16 mouse cellular contexts compared by ENCODE assay signal in genomic region chr7:45616277-45616676, GRCm38 (mm10). TPM values are rescaled to one million over a fixed set of nuclear protein-coding genes. Genes with fewer than 3 reads are reported as not detected.
DNase-seq lines count a peak whose midpoint lies in the region; ATAC-seq and TF ChIP-seq lines count a peak whose summit lies in the region.
"Had no signal": no experiment of that assay in that cellular context is flagged by ENCODE, and none has a peak within 500 bp of the region (broad histone marks: within the 10 kb centered on the region; RNA-seq: fewer than 3 reads in every experiment).

No protein-coding gene starts in this region.

- no peak overlapping the region for H3K9ac ChIP-seq in limb, embryonic 13.5 days
- H3K9ac ChIP-seq in MEL (ENCODE audit: control insufficient read depth, low read depth, low read length, poor library complexity, severe bottlenecking), result peak overlapping the region; percentile 26; the same call in 1 of the 2 replicates
- no peak overlapping the region for H3K9ac ChIP-seq in embryonic facial prominence, embryonic 14.5 days (ENCODE audit: low read depth, low read length)
- no peak overlapping the region for H3K9ac ChIP-seq in forebrain, embryonic 11.5 days (ENCODE audit: low read length)
- H3K9ac ChIP-seq: forebrain, postnatal 0 days had no signal

- TF ChIP-seq EP300 in MEL (IDR thresholded peaks at IDR 0.05; ENCODE audit: low read depth in 1 of 2, low read length in 2 of 2), result no peak

- no peak for TF ChIP-seq POLR2A in MEL (IDR thresholded peaks at IDR 0.05; ENCODE audit: control insufficient read depth in 1 of 2, insufficient read depth in 1 of 2, low read depth in 1 of 2, low read length in 2 of 2, poor library complexity in 1 of 2)

- H3K36me3 ChIP-seq in limb, embryonic 13.5 days, result no peaks in the 10 kb centered on the region
- no peaks in the 10 kb centered on the region for H3K36me3 ChIP-seq in limb, embryonic 10.5 days
- peaks cover 0 to 2% of the 10 kb centered on the region in 2 experiments; a peak in 2 of 4 replicates for H3K36me3 ChIP-seq in MEL (ENCODE audit: control insufficient read depth in 1 of 2, insufficient read depth in 2 of 2, low read length in 2 of 2)
- no peaks in the 10 kb centered on the region for H3K36me3 ChIP-seq in embryonic facial prominence, embryonic 14.5 days (ENCODE audit: control insufficient read depth, insufficient read depth, low read length)
- no peaks in the 10 kb centered on the region for H3K36me3 ChIP-seq in forebrain, embryonic 11.5 days (ENCODE audit: control insufficient read depth, insufficient read depth, low read length)
- H3K36me3 ChIP-seq: G1E had no signal

- peak; percentile 54 for ATAC-seq in limb, embryonic 13.5 days (ENCODE audit: low FRiP score, low read depth)
- peak; percentile 81 for ATAC-seq in embryonic facial prominence, embryonic 14.5 days (ENCODE audit: low read depth)
- no peak for ATAC-seq in forebrain, embryonic 11.5 days (replicated peaks; ENCODE audit: low FRiP score)
- ATAC-seq: forebrain, postnatal 0 days had no signal

- no peak for TF ChIP-seq CTCF in MEL (IDR thresholded peaks at IDR 0.05 in 2 of 3, conservative IDR thresholded peaks at IDR 0.05 in 1 of 3; ENCODE audit: control insufficient read depth in 1 of 3, insufficient read depth in 1 of 3, low read depth in 2 of 3, low read length in 3 of 3, poor library complexity in 1 of 3, severe bottlenecking in 1 of 3)

- H3K79me2 ChIP-seq in MEL (ENCODE audit: control insufficient read depth, insufficient read depth, low read length, poor library complexity), result no peaks in the 10 kb centered on the region

- no peak overlapping the region; the same call in 1 of the 2 replicates for H3K27ac ChIP-seq in limb, embryonic 13.5 days
- no peak overlapping the region for H3K27ac ChIP-seq in limb, embryonic 10.5 days
- H3K27ac ChIP-seq in MEL (ENCODE audit: control insufficient read depth, low read depth, low read length), result no peak overlapping the region
- H3K27ac ChIP-seq in embryonic facial prominence, embryonic 14.5 days (replicated peaks; ENCODE audit: low read depth, low read length), result peak overlapping the region; percentile 75
- H3K27ac ChIP-seq in forebrain, embryonic 11.5 days (ENCODE audit: low read depth, low read length), result no peak overlapping the region
- H3K27ac ChIP-seq: hindbrain, postnatal 0 days had no signal

- H3K4me2 ChIP-seq in limb, embryonic 13.5 days (replicated peaks), result 0 out of 2 replicates have a peak overlapping the region, but pooled peaks have one; percentile 60
- H3K4me2 ChIP-seq in embryonic facial prominence, embryonic 14.5 days (ENCODE audit: low read depth, low read length), result no peak overlapping the region
- no peak overlapping the region for H3K4me2 ChIP-seq in forebrain, embryonic 11.5 days (ENCODE audit: low read depth, low read length, severe bottlenecking)
- H3K4me2 ChIP-seq: heart, embryonic 11.5 days had no signal

- H3K27me3 ChIP-seq in limb, embryonic 13.5 days, result peaks cover 50% of the 10 kb centered on the region
- peaks cover 64% of the 10 kb centered on the region for H3K27me3 ChIP-seq in limb, embryonic 10.5 days (ENCODE audit: low read depth, poor library complexity, severe bottlenecking)
- peaks cover 0 to 2% of the 10 kb centered on the region in 2 experiments; a peak in 2 of 4 replicates for H3K27me3 ChIP-seq in MEL (ENCODE audit: control insufficient read depth in 1 of 2, insufficient read depth in 2 of 2, low read length in 2 of 2)
- H3K27me3 ChIP-seq in embryonic facial prominence, embryonic 14.5 days (replicated peaks; ENCODE audit: control insufficient read depth, insufficient read depth, low read length), result peaks cover 20% of the 10 kb centered on the region
- peaks cover 20% of the 10 kb centered on the region for H3K27me3 ChIP-seq in forebrain, embryonic 11.5 days (ENCODE audit: control insufficient read depth, insufficient read depth, low read length)

- no peak for TF ChIP-seq RAD21 in MEL (IDR thresholded peaks at IDR 0.05; ENCODE audit: low read depth, low read length)

- H3K9me3 ChIP-seq in limb, embryonic 13.5 days, result no peaks in the 10 kb centered on the region
- no peaks in the 10 kb centered on the region for H3K9me3 ChIP-seq in limb, embryonic 10.5 days (replicated peaks)
- H3K9me3 ChIP-seq in MEL (replicated peaks; ENCODE audit: insufficient read depth, low read length), result no peaks in the 10 kb centered on the region
- no peaks in the 10 kb centered on the region for H3K9me3 ChIP-seq in embryonic facial prominence, embryonic 14.5 days (ENCODE audit: control insufficient read depth, low read length)
- H3K9me3 ChIP-seq in forebrain, embryonic 11.5 days (ENCODE audit: control insufficient read depth, low read length), result no peaks in the 10 kb centered on the region
- H3K9me3 ChIP-seq: G1E had no signal

- H3K4me1 ChIP-seq in limb, embryonic 13.5 days, result peaks cover 26% of the 10 kb centered on the region
- peaks cover 19% of the 10 kb centered on the region for H3K4me1 ChIP-seq in limb, embryonic 10.5 days
- peaks cover 9 to 26% of the 10 kb centered on the region in 2 experiments; a peak in 3 of 4 replicates for H3K4me1 ChIP-seq in MEL (ENCODE audit: control insufficient read depth in 1 of 2, insufficient read depth in 2 of 2, low read length in 2 of 2)
- peaks cover 19% of the 10 kb centered on the region for H3K4me1 ChIP-seq in embryonic facial prominence, embryonic 14.5 days (ENCODE audit: control insufficient read depth, insufficient read depth, low read length)
- no peaks in the 10 kb centered on the region for H3K4me1 ChIP-seq in forebrain, embryonic 11.5 days (replicated peaks; ENCODE audit: control insufficient read depth, insufficient read depth, low read length)

- 9% methylated on average over 6 of the region's 6 CpGs for WGBS in limb, embryonic 13.5 days
- WGBS in limb, embryonic 10.5 days, result 19% methylated on average over 6 of the region's 6 CpGs
- 12% methylated on average over 6 of the region's 6 CpGs for WGBS in embryonic facial prominence, embryonic 14.5 days
- WGBS in forebrain, embryonic 11.5 days, result 29% methylated on average over 6 of the region's 6 CpGs

- H3K4me3 ChIP-seq in limb, embryonic 13.5 days, result no peak overlapping the region
- no peak overlapping the region for H3K4me3 ChIP-seq in limb, embryonic 10.5 days
- no peak overlapping the region for H3K4me3 ChIP-seq in MEL (ENCODE audit: control insufficient read depth in 1 of 2, insufficient read depth in 1 of 2, low read depth in 2 of 2, low read length in 2 of 2)
- H3K4me3 ChIP-seq in embryonic facial prominence, embryonic 14.5 days (ENCODE audit: low read depth, low read length), result no peak overlapping the region
- H3K4me3 ChIP-seq in forebrain, embryonic 11.5 days (ENCODE audit: low read depth, low read length), result no peak overlapping the region

- no peak for DNase-seq in limb, embryonic 10.5 days (ENCODE audit: low spot score)
- DNase-seq in MEL (ENCODE audit: low read depth, low spot score), result peak; percentile 60
- DNase-seq in embryonic facial prominence, embryonic 14.5 days (ENCODE audit: low spot score), result peak; percentile 84
- DNase-seq in mesoderm, embryonic 11.5 days (ENCODE audit: low read depth, low spot score), result peak; percentile 61
- no peak for DNase-seq in forebrain, embryonic 11.5 days (ENCODE audit: low spot score)
- DNase-seq in urinary bladder, postnatal 25 days (ENCODE audit: low spot score), result no peak
- DNase-seq: adrenal gland, adult 2 months; forebrain, postnatal 0 days; left cerebral cortex, postnatal 4 days had no signal

RNA-seq across cellular contexts. Expression of gene Fut1, which starts 0.8 kb away (rescaled TPM):
- polyA plus RNA-seq in limb, embryonic 13.5 days (2015; fragmentation: Nextera tagmentation; extraction: Ambion mirVana), result 0.29 and 0.47 TPM in 2 replicates
- polyA plus RNA-seq in limb, embryonic 10.5 days (2016; fragmentation: Nextera tagmentation; extraction: Ambion mirVana), result not detected in 2 replicates
- total RNA-seq in MEL (2012; rRNA removed), result 0.07 TPM in 1 of 2 replicates, not detected in the other
- polyA plus RNA-seq in MEL (2012; ENCODE audit: insufficient read depth in 1 of 2, insufficient read length in 2 of 2, low read depth in 1 of 2, low replicate concordance in 2 of 2, missing spikeins in 1 of 2), result under 1 TPM in 1 of 2 experiments, not detected in 1; 0.04 TPM
- polyA plus RNA-seq in embryonic facial prominence, embryonic 14.5 days (2014; fragmentation: Nextera tagmentation; extraction: Ambion mirVana), result 1.3 and 2.1 TPM in 2 replicates
- not detected in 2 replicates for polyA plus RNA-seq in forebrain, embryonic 11.5 days (2014; fragmentation: Nextera tagmentation; extraction: Ambion mirVana)
- total RNA-seq: adrenal gland, adult 2 months; common myeloid progenitor, adult 5-6 weeks; hindbrain, postnatal 0 days; megakaryocyte, adult 5-6 weeks had no signal
- polyA plus RNA-seq: adrenal gland, adult 2 months; forebrain, postnatal 0 days; G1E; heart, embryonic 11.5 days; hindbrain, postnatal 0 days had no signal

RNA-seq across cellular contexts. Expression of gene Fgf21, which starts 1.0 kb away (rescaled TPM):
- polyA plus RNA-seq in limb, embryonic 13.5 days (2015; fragmentation: Nextera tagmentation; extraction: Ambion mirVana), result 0.41 and 0.56 TPM in 2 replicates
- not detected in 2 replicates for polyA plus RNA-seq in limb, embryonic 10.5 days (2016; fragmentation: Nextera tagmentation; extraction: Ambion mirVana)
- not detected in 2 replicates for total RNA-seq in MEL (2012; rRNA removed)
- polyA plus RNA-seq in MEL (2012; ENCODE audit: insufficient read depth in 1 of 2, insufficient read length in 2 of 2, low read depth in 1 of 2, low replicate concordance in 2 of 2, missing spikeins in 1 of 2), result not detected
- polyA plus RNA-seq in embryonic facial prominence, embryonic 14.5 days (2014; fragmentation: Nextera tagmentation; extraction: Ambion mirVana), result 0.45 and 1.0 TPM in 2 replicates
- not detected in 2 replicates for polyA plus RNA-seq in forebrain, embryonic 11.5 days (2014; fragmentation: Nextera tagmentation; extraction: Ambion mirVana)
- total RNA-seq: adrenal gland, adult 2 months; common myeloid progenitor, adult 5-6 weeks; forebrain, postnatal 0 days; hindbrain, postnatal 0 days; layer of hippocampus, adult 8-10 months; left cerebral cortex, postnatal 4 days; megakaryocyte, adult 5-6 weeks had no signal
- polyA plus RNA-seq: forebrain, postnatal 0 days; G1E; heart, embryonic 11.5 days; hindbrain, postnatal 0 days had no signal

RNA-seq across cellular contexts. Expression of gene Izumo1, which starts 5.3 kb away (rescaled TPM):
- 0.11 TPM in 1 of 2 replicates, not detected in the other for polyA plus RNA-seq in limb, embryonic 13.5 days (2015; fragmentation: Nextera tagmentation; extraction: Ambion mirVana)
- 0.24 TPM in 1 of 2 replicates, not detected in the other for polyA plus RNA-seq in limb, embryonic 10.5 days (2016; fragmentation: Nextera tagmentation; extraction: Ambion mirVana)
- not detected in 2 replicates for total RNA-seq in MEL (2012; rRNA removed)
- under 1 TPM in 1 of 2 experiments, not detected in 1; 0.04 TPM for polyA plus RNA-seq in MEL (2012; ENCODE audit: insufficient read depth in 1 of 2, insufficient read length in 2 of 2, low read depth in 1 of 2, low replicate concordance in 2 of 2, missing spikeins in 1 of 2)
- polyA plus RNA-seq in embryonic facial prominence, embryonic 14.5 days (2014; fragmentation: Nextera tagmentation; extraction: Ambion mirVana), result 0.19 and 0.30 TPM in 2 replicates
- polyA plus RNA-seq in forebrain, embryonic 11.5 days (2014; fragmentation: Nextera tagmentation; extraction: Ambion mirVana), result not detected in 2 replicates
- polyA plus RNA-seq: forebrain, postnatal 0 days had no signal

RNA-seq across cellular contexts. Expression of gene Rasip1, which starts 11.0 kb away (rescaled TPM):
- 7.7 and 9.5 TPM in 2 replicates for polyA plus RNA-seq in limb, embryonic 13.5 days (2015; fragmentation: Nextera tagmentation; extraction: Ambion mirVana)
- 8.0 and 8.3 TPM in 2 replicates for polyA plus RNA-seq in limb, embryonic 10.5 days (2016; fragmentation: Nextera tagmentation; extraction: Ambion mirVana)
- total RNA-seq in MEL (2012; rRNA removed), result 1.1 TPM in 2 replicates
- under 1 TPM in 1 of 2 experiments, not detected in 1; 0.65 TPM for polyA plus RNA-seq in MEL (2012; ENCODE audit: insufficient read depth in 1 of 2, insufficient read length in 2 of 2, low read depth in 1 of 2, low replicate concordance in 2 of 2, missing spikeins in 1 of 2)
- 10.4 and 11.1 TPM in 2 replicates for polyA plus RNA-seq in embryonic facial prominence, embryonic 14.5 days (2014; fragmentation: Nextera tagmentation; extraction: Ambion mirVana)
- polyA plus RNA-seq in forebrain, embryonic 11.5 days (2014; fragmentation: Nextera tagmentation; extraction: Ambion mirVana), result 6.5 and 7.3 TPM in 2 replicates
- total RNA-seq: common myeloid progenitor, adult 5-6 weeks had no signal

RNA-seq across cellular contexts. Expression of gene Mamstr, which starts 23.5 kb away (rescaled TPM):
- polyA plus RNA-seq in limb, embryonic 13.5 days (2015; fragmentation: Nextera tagmentation; extraction: Ambion mirVana), result 11.4 TPM in 2 replicates
- 2.2 and 3.2 TPM in 2 replicates for polyA plus RNA-seq in limb, embryonic 10.5 days (2016; fragmentation: Nextera tagmentation; extraction: Ambion mirVana)
- not detected in 2 replicates for total RNA-seq in MEL (2012; rRNA removed)
- polyA plus RNA-seq in MEL (2012; ENCODE audit: insufficient read depth in 1 of 2, insufficient read length in 2 of 2, low read depth in 1 of 2, low replicate concordance in 2 of 2, missing spikeins in 1 of 2), result not detected
- polyA plus RNA-seq in embryonic facial prominence, embryonic 14.5 days (2014; fragmentation: Nextera tagmentation; extraction: Ambion mirVana), result 23.3 and 28.8 TPM in 2 replicates
- polyA plus RNA-seq in forebrain, embryonic 11.5 days (2014; fragmentation: Nextera tagmentation; extraction: Ambion mirVana), result 1.7 and 3.3 TPM in 2 replicates
- total RNA-seq: G1E; megakaryocyte, adult 5-6 weeks had no signal
- polyA plus RNA-seq: G1E had no signal

Comparison
In these comparisons a context has a peak if more than half of its experiments do, and no peak if none do; other contexts are left out.
1. DNase-seq: peak in MEL (single experiment), embryonic facial prominence, embryonic 14.5 days (single experiment) and mesoderm, embryonic 11.5 days (single experiment); none in limb, embryonic 10.5 days (single experiment), forebrain, embryonic 11.5 days (single experiment) and urinary bladder, postnatal 25 days (single experiment).